Mouse (Mus musculus) lung, postnatal 25 days (tissue): ENCODE results near the gene Mmp9.

Source experiments
- DNase-seq: peaks from one replicate; pipeline ENCODE4 v3.0.0; 2022; ENCODE audit warnings: low spot score

Gene Mmp9

GRCm38 (mm10) chr2:164912749-164913427 is 27.7 kb upstream of the Mmp9 start:
- DNase-seq = no peak

GRCm38 (mm10) chr2:164913428-164913786 is 27.2 kb upstream of the Mmp9 start:
- peak; percentile 83 for DNase-seq

- no peak for DNase-seq
These were observed 23.8 kb upstream of the Mmp9 start for GRCm38 (mm10) chr2:164916820-164917219.

GRCm38 (mm10) chr2:164917371-164917770 is 23.2 kb upstream of the Mmp9 start:
- no peak for DNase-seq

- DNase-seq = no peak
These were observed 22.3 kb upstream of the Mmp9 start for GRCm38 (mm10) chr2:164918325-164918724.

GRCm38 (mm10) chr2:164921984-164922383 is 18.6 kb upstream of the Mmp9 start:
- no peak for DNase-seq

GRCm38 (mm10) chr2:164923291-164923690 is 17.3 kb upstream of the Mmp9 start:
- DNase-seq = no peak

- DNase-seq = peak; percentile 89
These were observed 16.3 kb upstream of the Mmp9 start for GRCm38 (mm10) chr2:164924100-164924857.

GRCm38 (mm10) chr2:164930706-164931581 is 9.6 kb upstream of the Mmp9 start:
- no peak for DNase-seq

GRCm38 (mm10) chr2:164933534-164933933 is 7.0 kb upstream of the Mmp9 start:
- no peak for DNase-seq

GRCm38 (mm10) chr2:164935991-164936390 is 4.6 kb upstream of the Mmp9 start:
- peak; percentile 24 for DNase-seq

- DNase-seq = peak; percentile 34
These were observed 2.2 kb upstream of the Mmp9 start for GRCm38 (mm10) chr2:164938146-164939091.

GRCm38 (mm10) chr2:164939106-164939505 is 1.5 kb upstream of the Mmp9 start:
- no peak for DNase-seq

- DNase-seq = peak; percentile 50
These were observed 2.2 kb downstream of the Mmp9 start for GRCm38 (mm10) chr2:164942692-164943290.

- DNase-seq = no peak
These were observed 6.9 kb downstream of the Mmp9 start for GRCm38 (mm10) chr2:164947506-164947905.

GRCm38 (mm10) chr2:164947930-164948329 is 7.3 kb downstream of the Mmp9 start:
- DNase-seq = no peak

- DNase-seq = no peak
These were observed 8.4 kb downstream of the Mmp9 start for GRCm38 (mm10) chr2:164948962-164949361.

- DNase-seq = no peak
These were observed 9.9 kb downstream of the Mmp9 start for GRCm38 (mm10) chr2:164950501-164950900.

- no peak for DNase-seq
These were observed 11.2 kb downstream of the Mmp9 start for GRCm38 (mm10) chr2:164951745-164952144.

- DNase-seq = no peak
These were observed 11.9 kb downstream of the Mmp9 start for GRCm38 (mm10) chr2:164952448-164952847.

- DNase-seq = peak; percentile 63
These were observed 12.6 kb downstream of the Mmp9 start for GRCm38 (mm10) chr2:164953224-164953623.
